Mouse (Mus musculus) cerebellum, postnatal 4 days (tissue): Measurements from ENCODE around the gene Bves.
"Not testable (repeated sequence)": the region's sequence is repeated elsewhere in the genome, so short reads cannot be mapped to it uniquely, and the experiment has no call there.

ENCODE experiments used
- DNase-seq, 2 experiments: peaks; one replicate each; pipeline ENCODE4 v3.0.0; 2022; ENCODE audit warnings: low spot score in 2 of 2, mixed read lengths in 1 of 2

Bves gene

GRCm38 (mm10) chr10:45335434-45336422 is at the start of gene Bves:
Gene Bves (plus strand): TSS chr10:45335772.
- DNase-seq = peak in 1 of 2 experiments; percentile 50

- DNase-seq = no peak
Measured at GRCm38 (mm10) chr10:45288351-45288750, 47.2 kb upstream of the Bves start.

GRCm38 (mm10) chr10:45289218-45290105 is 46.1 kb upstream of the Bves start:
- peak in 1 of 2 experiments; percentile 10 for DNase-seq

- no peak for DNase-seq
Measured at GRCm38 (mm10) chr10:45290618-45291017, 45.0 kb upstream of the Bves start.

GRCm38 (mm10) chr10:45292159-45292558 is 43.4 kb upstream of the Bves start:
- not testable (repeated sequence) for DNase-seq

- no peak for DNase-seq
Measured at GRCm38 (mm10) chr10:45295093-45295492, 40.5 kb upstream of the Bves start.

GRCm38 (mm10) chr10:45298503-45298902 is 37.1 kb upstream of the Bves start:
- no peak for DNase-seq

- DNase-seq = no peak
Measured at GRCm38 (mm10) chr10:45299509-45299908, 36.1 kb upstream of the Bves start.

- DNase-seq = no peak
Measured at GRCm38 (mm10) chr10:45303315-45304036, 32.1 kb upstream of the Bves start.

- DNase-seq = no peak
Measured at GRCm38 (mm10) chr10:45305173-45305572, 30.4 kb upstream of the Bves start.

GRCm38 (mm10) chr10:45311129-45311528 is 24.4 kb upstream of the Bves start:
- DNase-seq = no peak

GRCm38 (mm10) chr10:45311624-45312023 is 23.9 kb upstream of the Bves start:
- DNase-seq = no peak

GRCm38 (mm10) chr10:45314865-45315264 is 20.7 kb upstream of the Bves start:
- no peak for DNase-seq

GRCm38 (mm10) chr10:45318922-45319321 is 16.6 kb upstream of the Bves start:
- no peak for DNase-seq

GRCm38 (mm10) chr10:45320296-45320695 is 15.3 kb upstream of the Bves start:
- DNase-seq = no peak

- no peak for DNase-seq
Measured at GRCm38 (mm10) chr10:45324159-45324558, 11.4 kb upstream of the Bves start.

GRCm38 (mm10) chr10:45328196-45329000 is 7.2 kb upstream of the Bves start:
- DNase-seq = no peak

GRCm38 (mm10) chr10:45334925-45335324 is 647 bp upstream of the Bves start:
- DNase-seq = no peak

- DNase-seq = no peak
Measured at GRCm38 (mm10) chr10:45339106-45339505, 3.5 kb downstream of the Bves start.

- DNase-seq = no peak
Measured at GRCm38 (mm10) chr10:45344381-45344780, 8.8 kb downstream of the Bves start.

- DNase-seq = no peak
Measured at GRCm38 (mm10) chr10:45345217-45345616, 9.6 kb downstream of the Bves start.
